Mouse (Mus musculus) limb, embryonic 13.5 days (tissue): ENCODE data around the gene Ccr7. TPM values are rescaled to one million over a fixed set of nuclear protein-coding genes. Genes with fewer than 3 reads are reported as not detected.

Experiments used
- ATAC-seq: fragments of 200-750 bp; cut with Nextera tagmentation; 2 replicates; pipeline ENCODE4 v1.8.0; 2017; ENCODE audit warnings: low read depth, moderate number of reproducible peaks, moderate TSS enrichment; ENCODE audit not compliant: low FRiP score
- H3K27ac ChIP-seq: fragments of 300-500 bp; sonication (generic); 2 replicates; pipeline ENCODE4 v1.5.1; 2015; ENCODE audit warnings: inconsistent platforms, mild to moderate bottlenecking, moderate library complexity
- H3K27me3 ChIP-seq: fragments of 300-500 bp; sonication (generic); 2 replicates; pipeline ENCODE4 v1.6.1; 2015; ENCODE audit warnings: mild to moderate bottlenecking, inconsistent platforms
- H3K36me3 ChIP-seq: fragments of 300-500 bp; sonication (generic); 2 replicates; pipeline ENCODE4 v1.6.1; 2015; ENCODE audit warnings: inconsistent platforms, mild to moderate bottlenecking, moderate library complexity
- H3K4me1 ChIP-seq: fragments of 300-500 bp; sonication (generic); 2 replicates; pipeline ENCODE4 v1.6.1; 2015; ENCODE audit warnings: inconsistent platforms
- H3K4me2 ChIP-seq: fragments of 300-500 bp; sonication (generic); replicated peaks from 2 replicates; pipeline ENCODE4 v1.6.1; 2015; ENCODE audit warnings: inconsistent platforms, mild to moderate bottlenecking, moderate library complexity
- H3K4me3 ChIP-seq: fragments of 300-500 bp; sonication (generic); 2 replicates; pipeline ENCODE4 v1.5.1; 2015; ENCODE audit warnings: moderate library complexity, mild to moderate bottlenecking, inconsistent platforms
- H3K9ac ChIP-seq: fragments of 300-500 bp; sonication (generic); 2 replicates; pipeline ENCODE4 v1.6.1; 2015; ENCODE audit warnings: mild to moderate bottlenecking, inconsistent platforms
- H3K9me3 ChIP-seq: fragments of 300-500 bp; sonication (generic); 2 replicates; pipeline ENCODE4 v1.6.1; 2016; ENCODE audit warnings: inconsistent platforms
- WGBS: fragments of 180-500 bp; shearing (Covaris S2); methylation state at CpG from one replicate; pipeline ENCODE4 v1.1.7; 2015; 5-methylcytosine and 5-hydroxymethylcytosine counted together
- polyA plus RNA-seq: library from polyadenylated mRNA; unstranded; fragments of >200 nt; fragmentation: Nextera tagmentation; extraction: Ambion mirVana; gene quantifications from 2 replicates; pipeline ENCODE4 v1.2.1, GENCODE M21; 2015

Gene Ccr7
- polyA plus RNA-seq, 1 experiment from 2014 or later, result 0.39 TPM

GRCm38 (mm10) chr11:99105981-99106726, 48.7 kb downstream of the Ccr7 start:
- H3K9me3 ChIP-seq, result no peaks in the 10 kb centered on the region
- H3K36me3 ChIP-seq, result no peaks in the 10 kb centered on the region
- ATAC-seq, result no peak
- H3K9ac ChIP-seq, result peak overlapping the region; percentile 40; the same call in 1 of the 2 replicates
- no peaks in the 10 kb centered on the region for H3K27me3 ChIP-seq
- H3K4me2 ChIP-seq, result no peak overlapping the region
- 44% methylated on average over 12 of the region's 12 CpGs for WGBS
- peaks cover 35% of the 10 kb centered on the region for H3K4me1 ChIP-seq
- peak overlapping the region; percentile 40; the same call in 1 of the 2 replicates for H3K27ac ChIP-seq
- H3K4me3 ChIP-seq, result no peak overlapping the region

- Histone ChIP-seq H3K36me3 (no peaks in the 10 kb centered on the region), H3K27me3 (no peaks in the 10 kb centered on the region), H3K4me3 (no peak overlapping the region), H3K27ac (no peak overlapping the region), H3K4me2 (no peak overlapping the region), H3K9ac (no peak overlapping the region), H3K4me1 (peaks cover 36% of the 10 kb centered on the region), H3K9me3 (no peaks in the 10 kb centered on the region)
- 63% methylated on average over 9 of the region's 9 CpGs for WGBS
- no peak for ATAC-seq
Measured at GRCm38 (mm10) chr11:99104609-99105410, 50.1 kb downstream of the Ccr7 start.

- H3K27ac ChIP-seq, result no peak overlapping the region
- peaks cover 51% of the 10 kb centered on the region for H3K4me1 ChIP-seq
- WGBS, result 81% methylated on average over 9 of the region's 9 CpGs
- no peak overlapping the region for H3K9ac ChIP-seq
- ATAC-seq, result no peak
- H3K36me3 ChIP-seq, result no peaks in the 10 kb centered on the region
- no peak overlapping the region for H3K4me3 ChIP-seq
- no peaks in the 10 kb centered on the region for H3K27me3 ChIP-seq
- no peaks in the 10 kb centered on the region for H3K9me3 ChIP-seq
- no peak overlapping the region for H3K4me2 ChIP-seq
Measured at GRCm38 (mm10) chr11:99102575-99103270, 52.2 kb downstream of the Ccr7 start.

- 75% methylated on average over 8 of the region's 8 CpGs for WGBS
- no peaks in the 10 kb centered on the region for H3K27me3 ChIP-seq
- H3K4me1 ChIP-seq, result peaks cover 54% of the 10 kb centered on the region
- H3K36me3 ChIP-seq, result no peaks in the 10 kb centered on the region
- no peak overlapping the region for H3K4me3 ChIP-seq
- no peaks in the 10 kb centered on the region for H3K9me3 ChIP-seq
- no peak for ATAC-seq
- no peak overlapping the region for H3K9ac ChIP-seq
- no peak overlapping the region for H3K4me2 ChIP-seq
- H3K27ac ChIP-seq, result no peak overlapping the region
Measured at GRCm38 (mm10) chr11:99101693-99102092, 53.2 kb downstream of the Ccr7 start.

GRCm38 (mm10) chr11:99100215-99100614, 54.7 kb downstream of the Ccr7 start:
- Histone ChIP-seq H3K27ac (no peak overlapping the region), H3K27me3 (no peaks in the 10 kb centered on the region), H3K9me3 (no peaks in the 10 kb centered on the region), H3K36me3 (no peaks in the 10 kb centered on the region), H3K9ac (no peak overlapping the region), H3K4me1 (peaks cover 58% of the 10 kb centered on the region), H3K4me3 (no peak overlapping the region), H3K4me2 (no peak overlapping the region)
- ATAC-seq, result no peak
- 87% methylated on average over 5 of the region's 5 CpGs for WGBS

- H3K9ac ChIP-seq, result no peak overlapping the region
- H3K4me3 ChIP-seq, result no peak overlapping the region
- no peak overlapping the region for H3K4me2 ChIP-seq
- no peak overlapping the region for H3K27ac ChIP-seq
- no peaks in the 10 kb centered on the region for H3K27me3 ChIP-seq
- H3K36me3 ChIP-seq, result no peaks in the 10 kb centered on the region
- peaks cover 63% of the 10 kb centered on the region for H3K4me1 ChIP-seq
- H3K9me3 ChIP-seq, result peaks cover 5% of the 10 kb centered on the region; the same call in 1 of the 2 replicates
- ATAC-seq, result no peak
- WGBS, result 74% methylated on average over 7 of the region's 7 CpGs
Measured at GRCm38 (mm10) chr11:99099516-99099915, 55.4 kb downstream of the Ccr7 start.

- Histone ChIP-seq H3K9me3 (peaks cover 5% of the 10 kb centered on the region; the same call in 1 of the 2 replicates), H3K27me3 (no peaks in the 10 kb centered on the region), H3K4me3 (no peak overlapping the region), H3K27ac (peak overlapping the region; percentile 72), H3K4me2 (no peak overlapping the region), H3K36me3 (no peaks in the 10 kb centered on the region), H3K9ac (no peak overlapping the region), H3K4me1 (peaks cover 63% of the 10 kb centered on the region)
- WGBS, result 90% methylated on average over 9 of the region's 9 CpGs
- ATAC-seq, result no peak
Measured at GRCm38 (mm10) chr11:99098924-99099323, 56.0 kb downstream of the Ccr7 start.

- Histone ChIP-seq H3K9me3 (peaks cover 5% of the 10 kb centered on the region; the same call in 1 of the 2 replicates), H3K27ac (peak overlapping the region; percentile 72; the same call in 1 of the 2 replicates), H3K36me3 (no peaks in the 10 kb centered on the region), H3K4me3 (no peak overlapping the region), H3K4me1 (peaks cover 53% of the 10 kb centered on the region), H3K27me3 (no peaks in the 10 kb centered on the region), H3K9ac (no peak overlapping the region), H3K4me2 (no peak overlapping the region)
- WGBS, result 26% methylated on average over 8 of the region's 8 CpGs
- 0 out of 2 replicates have a peak, but pooled peaks have one; percentile 16 for ATAC-seq
Measured at GRCm38 (mm10) chr11:99096996-99097774, 57.7 kb downstream of the Ccr7 start.

GRCm38 (mm10) chr11:99096417-99096816, 58.5 kb downstream of the Ccr7 start:
- no peaks in the 10 kb centered on the region for H3K36me3 ChIP-seq
- no peak overlapping the region for H3K4me3 ChIP-seq
- H3K27me3 ChIP-seq, result no peaks in the 10 kb centered on the region
- H3K4me1 ChIP-seq, result peaks cover 48% of the 10 kb centered on the region
- ATAC-seq, result peak; percentile 33; the same call in 1 of the 2 replicates
- no peak overlapping the region for H3K9ac ChIP-seq
- H3K27ac ChIP-seq, result peak overlapping the region; percentile 85
- no peak overlapping the region for H3K4me2 ChIP-seq
- 30% methylated on average over 4 of the region's 4 CpGs for WGBS
- H3K9me3 ChIP-seq, result peaks cover 5% of the 10 kb centered on the region; the same call in 1 of the 2 replicates

GRCm38 (mm10) chr11:99095759-99096158, 59.1 kb downstream of the Ccr7 start:
- 0 out of 2 replicates have a peak, but pooled peaks have one; percentile 48 for ATAC-seq
- WGBS, result 23% methylated on average over 4 of the region's 4 CpGs
- Histone ChIP-seq H3K4me3 (no peak overlapping the region), H3K4me1 (peaks cover 46% of the 10 kb centered on the region), H3K27ac (peak overlapping the region; percentile 85), H3K9ac (no peak overlapping the region), H3K36me3 (no peaks in the 10 kb centered on the region), H3K9me3 (peaks cover 5% of the 10 kb centered on the region; the same call in 1 of the 2 replicates), H3K27me3 (no peaks in the 10 kb centered on the region), H3K4me2 (no peak overlapping the region)
